Mouse (Mus musculus): ENCODE measurements around the gene Slc22a14. TPM values are rescaled to one million over a fixed set of nuclear protein-coding genes. Genes with fewer than 3 reads are reported as not detected.

Gene Slc22a14
- total RNA-seq, 1 experiment from 2014 or later = not detected

DNA sequence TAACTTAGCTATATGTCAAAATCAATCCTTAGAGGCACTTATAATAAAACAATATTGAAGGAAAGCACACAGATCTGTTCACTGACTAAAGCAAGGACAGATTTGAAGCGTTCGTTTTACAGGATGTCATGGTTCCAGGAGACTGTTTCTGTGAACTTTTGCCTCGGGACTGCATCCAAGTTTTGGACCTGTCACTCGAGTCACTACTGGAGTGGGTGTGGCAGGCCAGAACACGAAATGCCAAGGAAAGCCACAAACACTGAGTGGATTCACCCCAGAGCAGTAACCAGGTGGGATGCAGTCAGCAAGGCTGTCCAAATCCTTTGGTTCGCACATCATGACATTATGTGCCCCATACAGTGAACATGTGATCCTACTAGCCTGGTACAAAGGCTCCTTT is 150.8 kb downstream of the Slc22a14 start:
- ATAC-seq (replicated peaks; ENCODE audit: low read depth, poor library complexity, severe bottlenecking) = no peak

DNA sequence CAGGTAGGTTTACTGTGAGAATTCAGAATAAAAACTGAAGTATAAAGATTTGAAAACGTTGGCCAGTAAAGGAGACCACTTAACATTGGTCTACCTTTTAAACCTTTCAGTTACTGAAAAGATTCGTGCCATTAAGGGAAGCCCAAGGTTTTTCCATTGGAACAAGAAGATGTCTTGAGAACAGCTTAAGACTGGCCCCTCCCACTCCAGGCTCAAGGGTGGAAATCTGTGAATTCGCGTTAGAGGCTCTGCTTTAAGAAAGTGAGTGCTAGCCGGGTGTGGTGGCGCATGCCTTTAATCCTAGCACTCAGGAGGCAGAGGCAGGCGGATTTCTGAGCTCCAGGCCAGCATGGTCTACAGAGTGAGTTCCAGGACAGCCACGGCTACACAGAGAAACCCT is 152.4 kb downstream of the Slc22a14 start:
- no peak for ATAC-seq (replicated peaks; ENCODE audit: low read depth, poor library complexity, severe bottlenecking)

DNA sequence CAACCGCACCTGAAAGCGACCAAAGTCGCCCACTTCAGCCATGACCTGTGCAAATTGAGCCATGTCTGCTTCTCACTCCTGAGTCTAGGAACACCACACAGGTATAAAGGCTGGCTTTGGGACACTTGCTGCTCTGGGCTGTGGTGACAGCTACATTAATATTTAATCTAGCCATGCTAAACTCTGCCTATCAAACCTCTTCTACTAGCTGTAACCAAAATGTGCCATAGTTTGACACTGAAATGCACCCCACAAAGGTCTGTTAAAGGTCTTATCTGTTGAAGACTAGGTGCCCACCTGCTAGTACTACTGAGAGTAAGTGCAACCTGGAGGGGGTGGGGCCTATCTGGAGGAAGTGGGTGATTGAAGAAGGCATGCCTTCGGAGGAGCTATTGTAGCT is 156.4 kb downstream of the Slc22a14 start, which contains the start of gene Slc22a13:
Slc22a13 (minus strand) TSS at position 101 of the 400 bp plus-strand sequence.
- ATAC-seq (replicated peaks; ENCODE audit: low read depth, poor library complexity, severe bottlenecking) = no peak

DNA sequence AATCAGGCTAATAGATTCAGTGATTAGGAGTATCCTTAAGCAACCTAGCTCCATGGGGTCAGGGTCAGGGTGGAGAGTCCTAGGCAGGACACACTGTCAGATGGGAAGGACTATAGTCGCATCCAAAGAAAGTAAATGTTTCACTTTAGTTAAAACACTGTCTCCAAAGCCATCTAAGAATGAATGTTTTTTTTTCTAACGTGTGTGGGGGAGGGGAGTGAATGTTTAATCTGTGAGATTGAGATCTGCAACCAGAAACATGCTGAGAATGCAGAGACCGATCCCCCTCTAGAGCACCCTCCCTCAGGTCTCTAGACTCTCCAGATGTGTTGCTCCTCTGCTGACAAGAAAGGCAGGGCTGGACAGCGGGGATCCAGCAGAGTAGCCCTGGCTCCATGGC is 158.2 kb downstream of the Slc22a14 start:
- ATAC-seq (replicated peaks; ENCODE audit: low read depth, poor library complexity, severe bottlenecking) = no peak

- no peak for ATAC-seq (replicated peaks; ENCODE audit: low read depth, poor library complexity, severe bottlenecking)
Observed at GRCm38 (mm10) chr9:119206666-119207065, 158.7 kb downstream of the Slc22a14 start.

DNA sequence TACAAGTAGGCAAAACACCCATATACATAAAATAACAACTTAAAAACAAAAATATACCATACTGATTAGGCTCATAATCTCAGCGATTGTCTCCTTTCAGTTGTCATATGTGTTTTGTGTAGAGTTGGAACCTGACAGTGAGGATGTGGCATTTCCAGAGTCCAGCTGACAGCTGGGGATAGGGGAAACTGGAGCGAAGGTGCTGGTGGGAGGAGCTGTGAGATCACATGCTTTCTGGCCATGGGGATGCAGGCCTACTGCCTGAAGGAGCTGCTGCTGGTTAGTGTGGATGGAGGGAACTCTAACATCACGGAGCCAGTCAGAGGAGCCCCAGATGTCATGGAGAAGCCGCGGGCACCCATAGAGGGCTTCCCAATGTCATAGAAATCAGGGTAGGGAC is 159.6 kb downstream of the Slc22a14 start:
- no peak for ATAC-seq (replicated peaks; ENCODE audit: low read depth, poor library complexity, severe bottlenecking)

GRCm38 (mm10) chr9:119203617-119204016 is 161.7 kb downstream of the Slc22a14 start:
- ATAC-seq (replicated peaks; ENCODE audit: low read depth, poor library complexity, severe bottlenecking) = no peak

DNA sequence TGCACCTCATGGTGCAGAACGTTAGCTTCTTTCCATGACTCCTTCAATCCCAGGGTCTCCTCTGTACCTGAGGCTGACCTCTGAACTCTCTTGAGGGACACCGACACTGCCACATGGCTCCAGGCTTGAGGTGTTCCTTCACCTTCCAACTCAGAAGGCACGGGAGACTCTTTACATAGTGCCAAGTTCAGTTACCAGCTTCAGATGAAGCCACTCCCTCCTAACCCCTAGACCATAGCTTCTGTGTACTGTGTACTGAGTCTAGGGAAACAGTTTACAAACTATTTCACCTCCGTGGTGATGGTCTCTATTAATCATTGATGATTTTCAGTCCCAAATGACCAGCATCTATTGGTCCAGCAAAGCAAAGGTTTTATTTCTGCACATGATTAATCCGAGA is 163.7 kb downstream of the Slc22a14 start:
- no peak for ATAC-seq (replicated peaks; ENCODE audit: low read depth, poor library complexity, severe bottlenecking)

GRCm38 (mm10) chr9:119199151-119199861 is 166.0 kb downstream of the Slc22a14 start:
- ATAC-seq (replicated peaks; ENCODE audit: low read depth, poor library complexity, severe bottlenecking) = no peak

- ATAC-seq (replicated peaks; ENCODE audit: low read depth, poor library complexity, severe bottlenecking) = 0 out of 2 replicates have a peak, but pooled peaks have one; percentile 15
Observed at GRCm38 (mm10) chr9:119192202-119192990, 173.0 kb downstream of the Slc22a14 start.

- no peak for ATAC-seq (replicated peaks; ENCODE audit: low read depth, poor library complexity, severe bottlenecking)
Observed at GRCm38 (mm10) chr9:119181241-119181728, 184.1 kb downstream of the Slc22a14 start.

GRCm38 (mm10) chr9:119179292-119179691 is 186.1 kb downstream of the Slc22a14 start:
- ATAC-seq (replicated peaks; ENCODE audit: low read depth, poor library complexity, severe bottlenecking) = no peak

DNA sequence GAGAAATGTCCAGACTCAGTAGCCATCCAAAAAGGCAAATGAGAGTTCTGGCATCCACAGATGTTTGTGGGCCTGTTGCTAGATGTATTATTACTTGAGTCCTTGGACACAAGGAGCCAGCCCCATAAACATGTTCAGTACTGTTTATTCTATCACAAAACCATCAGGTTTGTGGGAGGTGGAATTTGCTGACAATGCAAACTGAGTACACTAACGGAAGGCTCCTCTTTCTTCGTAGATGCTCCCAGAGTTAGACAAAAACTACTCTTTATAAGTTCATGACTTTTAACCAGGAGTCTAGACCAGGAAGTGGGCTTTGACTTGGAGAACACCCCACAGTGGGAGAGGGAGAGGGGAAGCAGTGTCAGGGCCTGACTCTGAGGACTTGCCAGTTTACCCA is 197.7 kb downstream of the Slc22a14 start:
- ATAC-seq (replicated peaks; ENCODE audit: low read depth, poor library complexity, severe bottlenecking) = no peak

DNA sequence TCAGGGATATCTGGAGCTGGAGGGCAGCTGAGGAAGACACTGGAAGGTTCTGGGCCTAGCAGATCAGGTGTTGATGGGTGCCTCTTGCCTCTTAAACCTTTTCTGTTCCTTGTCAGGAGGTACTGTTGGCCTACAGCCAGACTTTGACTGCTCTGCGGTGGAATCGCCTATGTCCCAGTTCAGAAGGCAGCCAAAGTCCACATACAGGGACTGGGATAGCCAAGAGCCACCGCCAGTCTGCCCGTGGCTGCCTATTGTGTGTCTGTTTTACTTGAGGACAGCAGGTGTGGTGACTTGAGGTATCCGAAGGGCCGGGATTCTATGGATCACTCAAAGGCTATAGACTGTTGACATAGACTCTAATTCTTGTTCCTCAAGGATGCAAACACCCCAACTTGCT is 199.8 kb downstream of the Slc22a14 start:
- no peak for ATAC-seq (replicated peaks; ENCODE audit: low read depth, poor library complexity, severe bottlenecking)

DNA sequence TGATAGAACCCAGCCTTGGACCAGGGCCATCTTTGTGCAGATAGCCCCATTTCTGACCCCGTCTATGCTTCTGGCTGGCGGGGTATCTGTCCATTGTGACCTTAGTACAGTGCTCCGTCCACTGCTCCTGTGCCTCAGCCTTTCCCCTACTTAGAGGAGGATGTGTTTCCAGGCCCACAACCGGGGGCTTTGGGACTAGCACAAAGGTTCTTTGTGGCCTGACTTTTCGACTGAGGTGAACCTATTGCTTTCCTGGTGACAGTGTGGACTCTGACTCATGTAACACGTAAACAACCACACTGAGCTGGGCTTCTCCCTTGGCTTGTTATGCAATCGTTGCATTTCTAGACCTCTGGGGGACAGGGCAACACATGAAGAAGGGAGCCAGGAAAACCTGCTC is 200.6 kb downstream of the Slc22a14 start:
- no peak for ATAC-seq (replicated peaks; ENCODE audit: low read depth, poor library complexity, severe bottlenecking)

DNA sequence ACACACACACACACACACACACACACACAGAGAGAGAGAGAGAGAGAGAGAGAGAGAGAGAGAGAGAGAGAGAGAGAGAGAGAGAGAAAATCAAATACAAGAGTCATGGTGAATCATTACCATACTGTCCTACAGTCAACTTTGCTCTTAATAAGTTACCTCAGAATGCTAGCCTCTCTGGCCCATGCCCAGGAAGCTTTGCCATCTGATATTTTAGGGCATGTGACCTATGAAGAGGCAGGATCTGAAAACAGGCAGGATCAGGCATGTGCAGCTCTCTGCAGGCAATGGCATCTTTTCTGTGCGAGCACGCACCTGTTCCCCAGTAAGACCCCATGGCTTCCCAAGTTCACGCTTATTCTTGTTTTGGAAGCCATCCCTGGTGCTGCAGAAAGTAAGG is 204.7 kb downstream of the Slc22a14 start:
- ATAC-seq (replicated peaks; ENCODE audit: low read depth, poor library complexity, severe bottlenecking) = no peak

DNA sequence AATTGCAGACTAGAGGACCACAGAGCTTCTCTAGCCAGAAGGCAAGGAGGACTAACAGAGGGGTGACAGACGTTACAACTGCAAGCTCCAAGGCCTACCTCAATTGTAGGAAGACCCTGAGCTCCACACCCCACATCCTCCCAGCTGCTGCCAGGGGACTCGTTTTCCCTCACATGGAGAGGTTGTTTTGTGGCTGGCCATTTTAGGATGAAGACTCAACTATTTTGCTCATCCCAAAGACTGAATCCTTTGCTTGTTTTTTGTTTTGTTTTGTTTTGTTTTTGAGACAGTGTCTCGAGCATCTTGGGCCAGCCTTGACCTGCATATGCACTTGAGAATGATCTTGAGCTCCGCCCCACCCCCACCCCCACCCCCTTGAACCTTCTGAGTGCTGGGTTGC is 206.5 kb downstream of the Slc22a14 start, which contains the start of gene Gm47289:
Gm47289 (plus strand) TSS at position 301 of the 400 bp plus-strand sequence.
- no peak for ATAC-seq (replicated peaks; ENCODE audit: low read depth, poor library complexity, severe bottlenecking)

DNA sequence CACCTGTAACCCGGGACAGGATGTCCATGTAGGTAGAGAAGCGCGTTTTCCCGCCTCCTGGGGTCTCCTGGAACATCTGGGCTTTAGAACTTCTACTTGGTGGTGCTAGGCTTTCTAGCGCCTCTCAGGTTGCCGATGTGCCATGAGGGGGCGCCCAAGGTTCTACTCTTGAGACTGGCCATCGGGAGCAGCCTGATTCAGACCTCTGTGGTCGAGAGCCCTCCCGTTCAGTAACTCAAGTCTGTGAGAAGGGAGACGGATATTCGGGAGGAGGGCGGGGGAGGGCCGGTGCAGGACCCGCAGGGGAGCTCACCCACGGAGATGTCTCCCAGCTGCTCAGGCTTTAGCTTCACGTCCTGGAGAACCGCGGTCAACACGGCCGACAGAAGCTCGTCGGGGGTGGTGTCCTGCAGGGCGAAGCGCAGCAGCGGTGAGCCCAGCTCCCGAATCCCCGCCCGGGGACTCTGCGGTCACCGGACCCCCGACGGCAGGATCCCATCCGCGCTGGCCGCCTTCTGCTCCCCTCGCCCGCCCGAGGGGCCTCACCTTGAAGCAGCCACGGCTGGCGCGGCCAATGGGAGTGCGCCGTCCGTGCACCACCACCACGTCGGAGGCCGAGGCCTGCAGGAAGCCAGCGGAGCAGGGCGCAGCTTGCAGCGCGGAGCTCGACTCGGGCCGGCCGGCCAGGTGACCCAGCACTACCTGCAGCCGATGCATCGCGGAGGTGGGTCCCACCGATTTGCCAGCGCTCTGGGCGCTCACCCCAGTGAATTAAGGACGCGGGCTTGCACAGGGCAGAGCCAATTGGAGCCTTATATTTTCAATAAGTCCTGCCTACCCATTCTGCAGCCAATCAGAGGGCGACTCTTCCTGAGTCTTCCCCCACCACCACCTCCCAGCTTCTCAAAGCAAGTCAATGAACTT is 208.8 kb downstream of the Slc22a14 start, which contains the start of gene Acaa1b:
Acaa1b (minus strand) TSS at position 816 of the 924 bp plus-strand sequence.
- ATAC-seq (replicated peaks; ENCODE audit: low read depth, poor library complexity, severe bottlenecking) = peak; percentile 78

DNA sequence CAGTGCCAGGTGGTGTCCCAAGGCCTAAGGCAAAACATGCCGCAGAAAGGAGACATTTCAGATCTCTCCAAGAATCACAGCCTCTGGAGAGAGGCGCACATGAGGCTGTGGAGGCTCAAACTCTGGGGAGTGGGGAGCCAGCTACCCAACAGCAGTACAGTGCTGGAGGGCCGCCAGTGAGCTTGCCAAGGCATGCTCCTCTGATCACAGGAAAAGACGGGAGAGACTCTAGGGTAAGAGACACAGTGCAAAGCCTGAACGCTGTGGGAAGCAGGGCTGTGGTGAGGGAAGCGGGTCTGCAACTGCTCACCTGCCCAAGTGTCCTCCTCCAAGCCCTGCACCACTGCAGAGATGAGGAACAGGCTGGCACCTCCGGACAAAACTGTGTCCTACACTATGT is 209.5 kb downstream of the Slc22a14 start:
- ATAC-seq (replicated peaks; ENCODE audit: low read depth, poor library complexity, severe bottlenecking) = no peak

GRCm38 (mm10) chr9:119155416-119155815 is 209.9 kb downstream of the Slc22a14 start:
- no peak for ATAC-seq (replicated peaks; ENCODE audit: low read depth, poor library complexity, severe bottlenecking)

Data from common myeloid progenitor, adult 5-6 weeks (primary cell).